Mouse (Mus musculus): ENCODE measurements around the gene Cyp4f39.

Cyp4f39 gene

DNA sequence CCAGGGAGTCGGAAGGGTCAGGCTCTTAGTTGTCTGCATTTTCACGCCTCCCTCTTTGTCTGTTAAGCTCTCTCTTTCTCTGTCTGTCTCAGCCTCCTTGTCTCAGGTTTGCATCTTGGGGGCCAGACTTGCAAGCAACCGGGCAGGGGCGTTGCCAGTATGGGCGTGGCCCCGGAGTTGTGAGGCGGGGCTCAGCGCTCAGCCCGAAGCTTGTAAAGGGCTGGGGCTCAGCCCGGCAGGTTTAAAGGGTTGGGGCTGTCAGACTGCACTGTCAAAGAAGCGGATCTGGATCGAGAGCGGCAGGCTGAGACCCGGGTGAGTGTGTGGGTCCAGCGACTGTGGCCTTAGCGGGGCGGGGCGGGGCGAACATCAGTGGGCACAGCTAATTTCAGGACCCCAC, at the start of gene Cyp4f39:
TSS of gene Cyp4f39 (plus strand) at position 242 of the 400 bp plus-strand sequence.
- peak; percentile 11 for DNase-seq (ENCODE audit: low read depth, low spot score)

- peak; percentile 77 for DNase-seq (ENCODE audit: low read depth, low spot score)
These were observed 49.8 kb upstream of the Cyp4f39 start for GRCm38 (mm10) chr17:32402779-32403157.

DNA sequence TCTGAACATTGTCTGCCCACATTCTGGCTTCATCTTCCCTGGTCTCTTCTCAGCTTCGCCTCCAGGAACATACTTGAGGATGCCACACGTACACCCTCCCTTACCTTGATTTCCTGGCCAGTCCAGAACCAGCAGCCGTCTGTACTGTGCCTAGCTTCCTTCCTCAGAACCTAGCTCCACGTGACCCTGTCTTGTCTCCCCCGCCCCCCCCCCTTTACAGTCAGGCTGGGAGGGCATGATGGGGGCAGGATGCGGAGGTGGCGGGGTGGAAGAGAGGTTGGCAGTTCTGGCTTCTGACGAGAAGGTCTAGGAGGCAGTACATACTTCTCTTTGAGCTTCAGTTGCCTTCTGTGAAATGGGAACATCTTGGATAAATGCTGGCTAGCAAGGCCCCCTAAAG, 49.1 kb upstream of the Cyp4f39 start, which contains the start of gene Rasal3:
TSS of gene Rasal3 (minus strand) at position 167 of the 400 bp plus-strand sequence.
- peak; percentile 54 for DNase-seq (ENCODE audit: low read depth, low spot score)

DNA sequence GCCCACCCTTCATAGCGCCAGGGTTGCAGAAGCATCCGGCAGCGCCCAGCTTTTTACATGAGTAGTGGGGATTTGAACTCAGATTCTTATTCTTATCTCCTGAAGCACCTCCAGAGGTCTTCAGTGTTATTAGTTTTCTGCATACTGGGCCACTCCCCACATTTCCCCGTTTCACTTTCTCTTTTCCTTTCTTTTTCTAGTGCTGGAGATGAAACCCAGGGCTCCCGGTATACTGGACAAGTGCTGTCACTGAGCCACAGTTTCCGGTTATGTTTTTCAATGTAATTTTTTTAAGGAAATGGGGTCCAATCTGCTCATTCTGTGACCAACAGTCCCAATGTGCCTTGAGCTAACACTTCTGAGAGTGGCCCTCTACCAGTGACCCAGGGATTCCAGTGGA, 40.6 kb upstream of the Cyp4f39 start:
- no peak for DNase-seq (ENCODE audit: low read depth, low spot score)

GRCm38 (mm10) chr17:32415417-32416020, 37.0 kb upstream of the Cyp4f39 start:
- no peak for DNase-seq (ENCODE audit: low read depth, low spot score)

DNA sequence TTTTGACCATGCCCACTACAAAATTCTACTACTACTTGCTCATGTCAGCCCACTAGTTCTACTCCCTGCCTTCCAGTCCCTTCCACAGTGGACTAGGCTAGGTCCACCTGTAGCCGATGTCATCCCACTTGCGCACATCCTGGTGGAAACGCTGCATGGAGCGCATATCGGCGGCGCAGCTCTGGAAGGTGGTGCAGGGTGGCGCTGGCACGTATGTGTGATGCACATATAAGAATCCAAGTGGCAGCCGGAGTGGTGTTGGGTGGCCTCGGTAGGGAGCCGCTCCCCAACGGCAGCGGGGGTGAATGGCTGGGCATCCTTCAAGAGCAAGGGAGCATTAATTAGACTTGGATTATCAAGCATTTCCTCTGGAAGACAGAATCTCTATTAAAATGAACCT, 35.8 kb upstream of the Cyp4f39 start:
- DNase-seq (ENCODE audit: low read depth, low spot score): no peak

DNA sequence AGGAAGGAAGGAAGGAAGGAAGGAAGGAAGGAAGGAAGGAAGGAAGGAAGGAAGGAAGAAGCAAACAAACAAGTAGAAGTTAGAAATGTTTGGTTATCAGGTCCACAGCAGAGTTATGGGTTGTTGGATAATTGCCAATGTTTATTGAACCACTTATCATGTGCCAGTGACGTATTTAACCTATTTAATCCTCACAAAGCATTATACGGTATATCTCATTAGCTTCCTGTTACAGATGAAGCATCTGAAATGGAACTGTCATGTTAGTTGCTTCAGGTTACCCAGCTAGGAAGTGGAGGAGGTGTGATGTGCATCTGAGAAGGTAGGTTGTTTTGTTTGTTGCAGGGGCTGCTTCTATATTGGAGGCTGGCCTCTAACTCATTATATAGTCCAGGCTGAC, 32.5 kb upstream of the Cyp4f39 start:
- no peak for DNase-seq (ENCODE audit: low read depth, low spot score)

DNA sequence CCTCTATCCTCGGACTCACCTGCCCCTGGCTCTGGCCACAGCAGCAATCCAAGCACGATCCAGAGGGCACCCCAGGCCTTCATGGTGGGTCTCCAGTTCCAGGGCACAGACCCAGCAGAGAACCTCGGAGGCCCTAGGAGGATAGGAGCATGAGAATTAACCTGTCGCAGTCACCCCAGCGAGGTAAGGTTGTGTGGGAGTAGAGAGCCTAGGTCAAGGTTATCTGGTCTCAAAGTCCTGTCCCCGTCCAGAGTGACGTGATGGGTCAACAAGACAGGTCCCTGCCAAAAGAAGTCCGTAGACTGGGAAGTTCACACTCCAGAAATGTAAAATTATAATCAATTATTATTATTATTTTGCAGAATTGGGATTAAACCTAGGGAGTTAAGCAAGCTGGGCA, 31.7 kb upstream of the Cyp4f39 start:
- no peak for DNase-seq (ENCODE audit: low read depth, low spot score)

- peak; percentile 14 for DNase-seq (ENCODE audit: low read depth, low spot score)
These were observed 28.5 kb upstream of the Cyp4f39 start, which contains the start of gene Pglyrp2 for GRCm38 (mm10) chr17:32424034-32424433. Pglyrp2 (minus strand) TSS chr17:32424167.

GRCm38 (mm10) chr17:32426610-32427009, 25.9 kb upstream of the Cyp4f39 start:
- no peak for DNase-seq (ENCODE audit: low read depth, low spot score)

DNA sequence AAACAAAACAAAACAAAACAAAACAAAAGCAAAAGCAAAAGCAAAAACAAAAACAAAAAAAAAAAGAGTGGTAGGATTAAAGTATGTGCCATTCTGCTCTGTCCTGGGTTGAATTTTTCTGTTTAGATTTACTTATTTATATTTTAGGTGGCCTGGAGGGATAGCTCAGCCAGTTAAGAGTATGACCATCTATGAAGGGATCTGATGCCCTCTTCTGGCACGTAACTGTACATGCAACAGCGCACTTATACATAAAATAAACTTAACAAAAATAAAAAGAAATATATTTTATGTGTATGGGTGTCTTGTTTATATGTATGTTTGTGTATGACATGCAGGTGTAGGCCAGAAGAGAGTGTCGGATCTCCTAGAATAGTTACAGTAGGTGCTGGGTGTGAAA, 20.6 kb upstream of the Cyp4f39 start:
- DNase-seq (ENCODE audit: low read depth, low spot score): peak; percentile 64

DNA sequence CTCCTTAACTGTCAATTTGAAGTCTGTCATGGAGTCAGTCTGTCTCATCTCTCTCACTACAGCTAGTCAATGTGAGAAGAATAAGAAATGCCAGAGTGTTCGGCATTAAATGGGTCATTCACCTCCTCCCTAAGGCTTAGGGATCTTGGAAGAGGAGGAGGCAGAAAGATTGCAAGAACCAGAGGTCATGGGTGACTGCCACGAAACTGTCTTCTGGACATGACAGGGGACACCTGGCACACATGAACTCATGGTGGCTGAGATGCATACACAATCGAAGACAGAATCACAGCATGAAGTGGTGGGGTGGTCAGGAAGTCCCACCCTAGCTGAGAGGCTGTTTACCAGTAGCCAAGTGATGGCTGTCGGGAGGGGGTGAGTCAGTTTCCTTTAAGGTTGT, 18.2 kb upstream of the Cyp4f39 start:
- no peak for DNase-seq (ENCODE audit: low read depth, low spot score)

DNA sequence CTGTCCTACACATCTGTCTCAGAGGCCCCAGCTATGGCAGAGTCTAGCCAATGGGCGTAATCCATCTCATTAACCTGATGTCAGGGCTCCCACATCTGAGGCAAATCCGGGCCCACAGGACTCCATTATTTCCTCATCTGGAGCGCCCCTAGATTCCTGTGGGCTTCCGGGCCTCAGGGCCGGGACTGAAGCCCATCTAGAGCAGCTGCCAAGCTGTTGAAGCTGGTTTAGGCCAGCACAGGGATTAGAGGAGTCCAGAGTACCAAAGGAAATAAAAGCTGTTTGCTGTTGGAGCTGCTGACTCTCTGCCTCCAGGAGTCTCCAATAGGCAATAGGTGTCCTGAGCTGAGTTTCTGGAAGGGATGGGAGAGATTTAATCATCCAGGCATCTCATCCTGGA, 17.4 kb upstream of the Cyp4f39 start:
- DNase-seq (ENCODE audit: low read depth, low spot score): no peak

GRCm38 (mm10) chr17:32437106-32437505, 15.4 kb upstream of the Cyp4f39 start:
- DNase-seq (ENCODE audit: low read depth, low spot score): no peak

- peak; percentile 48 for DNase-seq (ENCODE audit: low read depth, low spot score)
These were observed 9.3 kb upstream of the Cyp4f39 start for GRCm38 (mm10) chr17:32443245-32443644.

- DNase-seq (ENCODE audit: low read depth, low spot score): no peak
These were observed 7.5 kb upstream of the Cyp4f39 start for GRCm38 (mm10) chr17:32445016-32445415.

- no peak for DNase-seq (ENCODE audit: low read depth, low spot score)
These were observed 5.3 kb upstream of the Cyp4f39 start for GRCm38 (mm10) chr17:32447195-32447594.

DNA sequence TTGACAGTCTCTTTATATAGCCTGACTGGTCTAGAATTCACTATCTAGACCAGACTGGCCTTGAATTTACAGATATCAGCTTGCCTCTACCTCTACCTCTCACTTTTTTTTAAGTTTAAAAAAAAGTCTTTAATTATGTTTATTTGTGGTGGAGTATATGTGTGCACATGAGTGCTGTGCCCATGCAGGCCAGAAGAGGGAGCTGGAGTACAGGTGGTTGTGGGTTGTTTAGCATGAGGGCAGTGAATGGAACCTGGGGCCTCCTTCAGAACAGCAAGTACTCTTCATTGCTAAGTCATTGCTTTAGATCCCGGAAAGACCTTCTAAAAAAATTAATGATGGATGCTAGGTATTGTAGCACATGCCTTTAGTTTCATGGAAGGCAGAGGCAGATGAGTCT, 3.5 kb upstream of the Cyp4f39 start:
- no peak for DNase-seq (ENCODE audit: low read depth, low spot score)

GRCm38 (mm10) chr17:32450844-32451537, 1.5 kb upstream of the Cyp4f39 start:
- no peak for DNase-seq (ENCODE audit: low read depth, low spot score)

DNA sequence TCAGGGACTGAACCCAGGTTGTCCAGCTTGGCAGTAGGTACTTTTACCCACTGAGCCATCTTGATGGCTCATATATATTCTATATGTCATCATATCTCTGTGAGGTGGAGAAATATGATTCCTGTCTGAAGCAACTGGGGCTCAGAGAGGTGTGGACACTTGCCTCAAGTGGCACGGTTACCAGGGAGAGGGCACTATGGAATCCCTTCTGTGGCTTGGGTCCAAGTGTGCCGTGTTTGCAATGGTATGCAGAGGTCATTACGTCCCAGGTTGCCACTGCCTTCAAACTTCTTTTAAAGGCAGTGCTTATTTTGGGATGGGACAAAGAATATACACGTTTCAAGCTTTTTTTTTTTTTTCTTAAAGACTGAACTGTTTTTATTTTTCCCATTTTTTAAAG, 1.7 kb downstream of the Cyp4f39 start:
- no peak for DNase-seq (ENCODE audit: low read depth, low spot score)

- no peak for DNase-seq (ENCODE audit: low read depth, low spot score)
These were observed 2.5 kb downstream of the Cyp4f39 start for GRCm38 (mm10) chr17:32454997-32455396.

DNA sequence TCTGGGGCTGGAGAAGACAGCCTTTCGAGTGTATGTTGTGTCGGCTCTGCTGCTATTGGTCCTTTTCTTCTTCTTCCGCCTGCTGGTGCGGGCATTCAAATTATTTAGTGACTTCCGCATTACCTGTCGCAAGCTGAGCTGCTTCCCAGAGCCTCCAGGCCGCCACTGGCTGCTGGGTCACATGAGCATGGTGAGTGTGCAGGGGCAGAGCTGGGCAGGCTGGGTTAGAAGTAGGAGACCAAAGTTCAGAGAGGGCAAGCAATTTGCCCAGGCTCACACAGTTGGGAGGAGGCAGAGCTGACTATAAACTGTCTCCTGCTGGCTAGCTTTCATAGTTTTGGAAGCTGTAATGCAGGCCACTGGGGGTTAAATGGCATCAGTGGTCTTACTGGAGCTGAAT, 16.0 kb downstream of the Cyp4f39 start:
- DNase-seq (ENCODE audit: low read depth, low spot score): no peak

- DNase-seq (ENCODE audit: low read depth, low spot score): peak; percentile 45
These were observed 18.3 kb downstream of the Cyp4f39 start for GRCm38 (mm10) chr17:32470795-32471194.
